Mouse (Mus musculus): ENCODE results near the gene Lrrc42.

Lrrc42 gene

DNA sequence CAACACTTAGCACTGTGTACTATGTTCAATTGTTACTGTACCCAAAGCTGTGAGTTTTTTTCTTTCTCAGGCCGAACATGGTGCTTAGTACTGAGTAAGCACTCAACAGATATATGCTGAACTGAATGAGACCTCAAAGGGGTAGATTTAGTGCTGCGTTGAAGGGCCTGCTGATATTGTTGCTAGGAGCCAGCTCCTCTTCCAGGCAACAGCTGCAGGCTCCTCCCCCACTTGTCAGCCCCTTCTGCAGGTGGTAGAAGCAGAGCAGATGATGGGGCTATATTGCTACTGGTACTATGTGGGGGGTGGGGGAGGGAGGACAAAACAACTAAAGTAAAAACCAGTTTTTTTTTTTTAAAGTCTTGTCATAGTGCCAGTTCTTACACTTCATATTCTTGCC is 3.9 kb downstream of the Lrrc42 start:
- DNase-seq (ENCODE audit: inconsistent ontology term), result no peak

DNA sequence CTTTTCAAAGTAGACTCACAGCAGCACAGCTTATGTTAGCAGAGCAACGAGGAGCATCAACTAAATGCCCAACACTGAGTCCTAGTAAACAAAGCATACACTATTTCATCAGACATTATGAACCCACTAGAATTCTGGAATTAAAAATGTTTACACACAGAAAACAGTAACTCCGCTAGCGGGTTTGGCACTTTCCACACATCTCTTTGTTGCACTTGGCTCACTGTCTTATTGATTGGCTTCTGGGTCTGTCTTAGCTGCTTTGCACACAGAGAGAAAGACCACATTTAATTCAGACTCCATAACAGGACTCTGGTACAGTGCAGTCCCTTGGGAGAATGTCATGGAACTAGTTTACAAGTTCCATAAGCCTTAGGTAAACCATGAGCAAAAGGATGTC is 5.3 kb downstream of the Lrrc42 start:
- peak; percentile 43 for DNase-seq (ENCODE audit: inconsistent ontology term)

DNA sequence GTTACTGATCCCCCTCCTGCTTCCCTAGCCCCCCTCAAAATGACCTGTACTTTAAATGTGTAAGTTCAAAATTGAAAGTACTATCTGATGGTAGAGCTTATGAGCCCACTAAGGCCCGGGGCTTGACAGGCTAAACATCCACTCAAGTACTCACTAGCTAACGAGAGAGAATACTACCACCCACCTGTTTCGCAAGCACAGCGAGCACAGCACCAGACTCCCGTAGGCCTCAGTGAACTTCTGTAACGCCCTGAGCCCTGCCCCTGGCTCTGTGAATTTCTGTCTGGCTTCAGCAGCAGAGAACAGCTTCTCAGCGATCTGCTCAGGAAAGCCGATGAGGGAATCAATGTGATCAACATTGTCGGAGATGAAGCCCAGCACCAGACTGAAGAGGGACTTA is 6.2 kb downstream of the Lrrc42 start:
- DNase-seq (ENCODE audit: inconsistent ontology term), result no peak

DNA sequence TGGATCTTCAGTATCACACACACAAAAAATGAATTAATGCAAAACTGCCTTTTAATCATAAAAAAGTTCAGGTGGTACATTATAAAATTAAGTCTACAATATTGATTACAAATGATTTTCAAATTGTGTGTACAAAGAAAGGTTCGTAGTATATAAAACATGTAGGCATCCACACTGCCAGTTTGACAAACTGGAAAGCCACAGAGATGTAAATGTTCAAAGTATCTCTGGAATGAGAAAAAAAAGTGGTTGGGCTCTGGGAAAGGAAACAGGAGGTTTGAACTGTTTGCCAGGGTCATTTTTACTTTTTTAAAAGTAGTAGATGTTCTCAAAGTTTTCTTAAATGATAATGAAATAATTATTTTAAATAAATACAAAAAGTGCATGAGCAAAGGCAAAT is 7.3 kb downstream of the Lrrc42 start:
- DNase-seq (ENCODE audit: inconsistent ontology term), result peak; percentile 52

DNA sequence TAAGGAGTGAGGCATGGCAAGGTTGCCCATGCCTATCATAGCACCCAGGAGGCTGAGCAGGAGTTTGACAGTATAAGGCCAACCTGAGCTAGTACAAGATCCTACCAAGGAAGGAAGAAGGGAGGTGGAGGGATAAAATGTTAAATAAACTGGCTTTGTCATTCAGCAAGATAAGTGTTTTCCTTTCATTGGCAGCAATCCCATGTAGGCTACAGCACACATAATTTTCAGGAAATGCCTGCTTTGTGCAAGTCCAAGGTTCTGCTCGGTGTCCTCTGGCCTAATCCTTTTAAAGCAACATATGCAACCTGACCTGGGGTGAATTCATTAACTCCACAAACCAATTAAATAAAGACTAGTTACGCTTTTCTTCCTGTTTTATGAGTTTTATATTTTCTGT is 8.0 kb downstream of the Lrrc42 start:
- no peak for DNase-seq (ENCODE audit: inconsistent ontology term)

DNA sequence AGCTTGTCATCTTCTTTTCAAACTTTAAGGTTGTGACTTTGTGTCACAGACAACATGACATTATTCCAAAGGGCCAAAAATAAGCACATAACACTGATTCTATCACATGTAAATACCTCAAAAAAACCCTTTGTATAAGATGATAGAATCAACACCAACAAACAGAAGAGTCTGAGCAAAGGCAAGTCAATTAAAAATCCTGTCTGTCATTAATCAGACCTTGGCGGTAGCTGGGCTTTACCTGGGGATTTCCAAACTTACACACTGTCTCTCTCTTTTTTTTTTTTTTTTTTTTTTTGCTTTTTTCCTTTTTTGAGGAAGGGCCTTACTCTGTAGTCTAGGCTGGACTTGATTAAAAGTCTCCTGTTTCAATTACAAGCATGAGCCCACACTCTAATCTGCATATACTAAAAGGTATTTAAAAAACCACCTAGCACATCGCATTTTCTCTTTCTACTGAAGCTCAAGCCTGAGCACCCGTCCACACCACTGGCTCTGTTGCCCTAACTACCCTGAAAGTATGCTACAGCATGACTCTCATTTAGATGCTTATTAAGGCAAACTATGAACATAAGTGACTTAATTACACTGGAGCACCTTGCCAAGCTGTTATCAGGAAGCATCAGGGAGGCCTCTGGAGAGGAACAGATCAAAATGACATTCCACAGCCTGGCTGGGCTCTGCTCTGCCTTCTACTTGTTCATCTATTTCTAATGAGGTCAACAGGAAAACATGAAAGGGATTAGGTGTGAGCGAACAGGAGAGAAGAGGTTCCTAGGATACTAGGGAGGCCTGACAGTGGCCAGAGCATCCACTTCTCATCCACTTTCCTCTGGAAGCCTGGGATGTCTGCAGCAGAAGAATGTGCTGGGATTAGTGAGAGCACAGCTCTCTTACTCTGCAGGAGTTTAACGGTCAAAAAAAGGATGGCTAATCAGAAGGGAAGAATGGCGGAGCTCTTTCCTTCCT is 9.7 kb downstream of the Lrrc42 start:
- peak; percentile 74 for DNase-seq (ENCODE audit: inconsistent ontology term)

DNA sequence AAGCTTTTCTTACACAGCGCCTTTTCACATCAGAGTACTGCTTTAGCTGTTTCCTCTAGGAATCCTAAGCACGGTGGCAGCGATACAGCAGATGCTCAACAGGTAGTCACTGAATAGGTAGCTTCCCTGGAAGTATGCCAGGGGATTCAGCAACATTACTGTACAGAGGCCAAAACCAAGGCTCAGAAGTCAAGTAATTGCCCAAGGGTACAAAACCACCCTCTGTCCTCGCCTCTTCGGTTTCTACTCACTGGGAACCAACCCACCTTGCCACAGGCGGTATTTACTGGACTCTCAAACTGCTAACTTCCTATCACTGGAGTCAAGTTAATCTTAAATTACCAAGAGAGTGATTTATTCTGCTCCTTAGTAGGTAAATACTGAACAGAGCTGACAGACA is 13.1 kb downstream of the Lrrc42 start:
- DNase-seq (ENCODE audit: inconsistent ontology term), result no peak

DNA sequence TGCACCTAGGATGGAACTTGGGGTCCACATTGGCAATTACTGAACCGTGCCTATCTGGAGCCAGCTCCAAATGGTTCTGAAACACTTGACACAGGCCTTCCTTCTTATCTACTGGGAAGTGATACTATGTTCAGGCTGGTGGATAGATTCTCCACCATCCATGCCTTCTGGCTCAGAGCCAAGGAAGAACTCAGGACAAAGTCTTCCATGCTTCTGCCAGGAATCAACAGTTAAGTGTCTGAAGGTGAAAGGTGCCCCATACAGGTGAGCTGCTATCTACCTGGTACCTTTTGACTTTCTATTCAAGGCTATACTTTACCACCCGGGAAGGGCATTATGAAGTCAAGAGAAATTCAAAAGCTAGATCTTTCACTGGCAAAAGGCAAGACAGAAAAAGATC is 15.1 kb downstream of the Lrrc42 start:
- DNase-seq (ENCODE audit: inconsistent ontology term), result no peak

DNA sequence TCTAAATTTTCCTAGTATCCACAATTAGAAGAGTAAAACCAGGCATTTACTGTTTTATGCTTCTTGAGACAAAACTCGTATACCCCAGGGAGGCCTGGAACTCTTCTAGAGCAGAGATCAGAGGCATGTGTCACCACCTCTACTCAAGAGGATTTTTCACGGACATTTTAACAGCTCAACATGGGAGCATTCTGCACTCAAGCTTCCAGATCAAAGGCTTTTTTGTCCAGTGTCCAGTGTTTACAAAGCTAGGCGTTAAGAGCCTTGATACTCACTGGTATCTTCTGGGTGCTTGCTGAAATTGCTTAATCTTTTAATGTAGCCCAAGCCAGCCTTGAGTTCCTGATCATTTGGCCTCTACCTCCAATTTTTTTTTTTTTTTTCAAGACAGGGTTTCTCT is 21.1 kb downstream of the Lrrc42 start:
- DNase-seq (ENCODE audit: inconsistent ontology term), result no peak

DNA sequence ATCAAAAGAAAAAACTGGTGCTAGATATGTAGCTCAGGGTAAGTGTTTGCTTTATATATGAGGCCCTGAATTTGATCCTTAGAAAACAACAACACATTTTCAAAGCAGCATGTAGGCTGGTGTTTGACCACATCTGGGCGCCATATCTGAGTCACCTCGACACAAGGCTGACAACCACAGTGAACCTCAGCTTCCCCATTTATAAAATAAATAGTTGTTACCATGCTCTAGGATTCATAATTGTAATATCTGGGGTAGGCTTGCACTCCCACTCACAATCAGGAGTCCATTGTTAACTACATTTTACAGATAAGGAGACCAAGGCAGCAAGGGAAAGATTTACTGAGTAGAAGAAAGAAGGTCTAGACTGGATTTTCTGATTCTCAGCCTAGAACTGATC is 27.0 kb downstream of the Lrrc42 start:
- no peak for DNase-seq (ENCODE audit: inconsistent ontology term)

DNA sequence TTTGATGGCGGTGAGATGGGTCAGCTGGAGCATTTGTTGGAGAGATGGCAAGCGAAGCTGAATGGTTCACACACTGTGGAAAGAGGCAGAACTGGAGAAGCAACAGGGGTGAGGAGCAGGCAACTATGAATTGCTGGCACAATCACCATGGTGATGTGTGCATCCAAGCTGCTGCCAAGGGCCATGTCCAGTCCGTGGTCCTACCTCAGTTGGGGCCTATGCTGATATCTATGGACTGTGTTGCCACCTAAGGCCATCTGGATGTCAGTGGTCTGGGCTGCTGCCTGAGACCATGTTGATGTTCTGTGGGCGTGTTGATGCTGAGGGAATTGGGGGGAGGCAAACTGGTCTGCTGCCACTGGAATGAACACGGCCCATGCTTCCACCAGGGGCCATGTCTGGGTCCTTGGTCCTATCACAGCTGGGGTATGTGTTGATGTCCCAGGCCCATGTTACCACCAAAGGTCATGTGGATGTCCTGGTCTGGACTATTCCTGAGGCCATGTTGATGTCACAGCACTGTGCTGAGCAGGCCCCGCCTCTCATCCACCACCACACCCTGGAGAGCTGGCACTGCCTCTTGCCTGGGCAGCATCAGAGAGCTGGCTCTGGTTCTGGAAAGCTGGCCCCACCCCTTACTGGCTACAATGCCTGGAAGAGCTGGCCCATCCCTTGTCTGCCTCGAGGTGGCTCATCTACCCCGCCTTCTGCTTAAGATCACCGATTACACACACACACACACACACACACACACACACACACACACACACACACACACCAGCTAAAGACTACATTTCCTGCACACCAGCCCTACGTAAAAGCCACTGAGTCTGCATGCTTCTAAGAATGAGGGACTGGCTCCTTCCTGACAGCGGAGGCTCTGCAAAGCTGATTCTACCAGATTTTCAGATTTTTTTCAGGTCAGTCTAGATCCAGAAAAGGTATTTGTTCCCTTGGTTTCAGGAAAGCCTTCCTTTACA is 29.8 kb downstream of the Lrrc42 start:
- DNase-seq (ENCODE audit: inconsistent ontology term), result peak; percentile 57

DNA sequence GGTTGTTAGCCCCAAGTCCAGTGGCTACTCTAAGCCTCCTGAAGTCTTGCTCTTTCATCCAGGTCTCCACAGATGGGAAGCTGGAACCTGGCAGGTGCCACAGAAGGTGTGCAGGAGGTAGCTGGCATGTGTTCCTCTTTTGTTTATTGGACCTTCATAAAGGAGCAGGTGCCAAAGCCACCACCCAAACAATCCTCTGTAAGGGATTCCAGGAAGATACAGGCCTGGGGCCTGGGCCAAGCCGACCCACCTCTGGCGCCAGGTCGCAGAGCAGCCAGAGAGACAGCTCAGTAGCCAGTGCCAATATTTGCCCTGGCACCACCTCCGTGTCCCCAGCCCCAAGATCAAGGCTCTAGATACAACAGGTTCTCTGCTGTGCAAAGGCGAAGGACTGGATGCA is 31.8 kb downstream of the Lrrc42 start:
- DNase-seq (ENCODE audit: inconsistent ontology term), result no peak

DNA sequence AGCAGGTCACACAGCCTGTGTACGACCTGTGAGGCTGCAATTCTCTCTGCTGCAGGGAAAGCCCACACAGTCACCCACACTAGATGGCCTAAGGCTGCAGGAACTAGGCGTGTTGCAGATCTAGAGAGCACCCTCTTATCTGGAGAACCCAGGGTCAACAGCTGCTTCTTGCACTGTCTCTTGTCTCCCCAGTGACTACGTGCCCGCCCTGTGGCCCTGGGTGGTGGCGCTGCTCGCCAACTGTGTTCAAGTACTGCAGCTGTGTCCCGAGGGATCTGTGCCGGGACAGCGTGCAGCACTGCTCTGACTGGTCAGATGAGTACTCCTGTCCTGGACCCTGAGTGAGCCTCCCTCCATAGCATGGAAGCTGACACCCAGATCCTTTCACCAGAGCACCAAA is 35.8 kb downstream of the Lrrc42 start:
- DNase-seq (ENCODE audit: inconsistent ontology term), result no peak

DNA sequence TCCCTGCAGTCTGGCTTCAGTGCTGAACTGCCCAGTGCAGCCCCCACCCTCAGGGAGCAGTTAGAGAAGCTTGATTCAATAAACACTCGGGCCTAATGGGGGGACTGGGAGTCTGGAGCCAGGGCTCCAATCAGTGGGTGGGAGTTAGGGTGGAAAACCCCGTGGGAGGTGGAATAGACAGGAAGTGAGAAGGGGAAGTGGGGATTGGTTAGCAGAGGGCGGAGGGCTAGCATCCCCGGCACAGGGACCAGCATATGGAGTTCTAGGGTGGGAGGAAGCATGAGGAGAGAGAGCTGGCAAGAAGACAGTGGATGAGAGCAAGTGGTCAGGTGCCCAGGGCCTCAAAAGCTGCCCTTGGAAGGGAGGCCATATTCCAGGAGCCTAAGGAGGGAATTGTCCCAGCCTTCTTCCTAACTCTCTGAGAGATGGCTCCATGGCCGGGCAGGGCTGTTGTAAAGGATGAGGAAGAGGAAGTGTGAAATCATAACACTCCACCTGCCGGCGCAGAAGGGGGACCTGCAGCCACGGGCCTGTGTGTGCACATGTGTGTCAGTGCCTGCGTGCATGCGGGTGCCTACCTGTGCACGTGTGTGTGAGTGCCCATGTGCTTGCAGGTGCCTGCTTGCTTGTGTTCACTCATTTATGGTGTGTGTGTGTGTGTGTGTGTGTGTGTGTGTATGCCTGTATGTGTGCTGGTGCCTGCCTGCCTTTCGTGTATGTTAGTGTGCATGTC is 39.9 kb downstream of the Lrrc42 start:
- DNase-seq (ENCODE audit: inconsistent ontology term), result no peak

DNA sequence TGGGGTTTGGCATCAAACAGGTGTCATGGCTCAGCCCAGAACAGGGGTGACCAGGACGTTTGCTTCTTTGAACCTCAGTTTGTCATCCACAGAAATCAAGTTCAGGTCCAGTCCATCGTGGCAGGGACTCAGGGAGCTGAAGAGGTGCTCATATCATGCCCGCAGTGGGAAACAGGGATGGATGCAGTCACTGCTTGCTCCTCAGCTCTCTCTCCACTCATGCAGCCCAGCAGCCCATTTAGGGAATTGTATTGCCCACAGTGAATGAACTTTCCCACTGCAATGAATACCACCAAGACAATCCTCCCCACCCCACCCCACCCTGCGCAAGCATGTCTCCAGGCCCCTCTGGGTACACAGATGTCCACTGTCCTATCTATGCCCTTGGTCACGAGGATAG is 41.4 kb downstream of the Lrrc42 start:
- no peak for DNase-seq (ENCODE audit: inconsistent ontology term)

DNA sequence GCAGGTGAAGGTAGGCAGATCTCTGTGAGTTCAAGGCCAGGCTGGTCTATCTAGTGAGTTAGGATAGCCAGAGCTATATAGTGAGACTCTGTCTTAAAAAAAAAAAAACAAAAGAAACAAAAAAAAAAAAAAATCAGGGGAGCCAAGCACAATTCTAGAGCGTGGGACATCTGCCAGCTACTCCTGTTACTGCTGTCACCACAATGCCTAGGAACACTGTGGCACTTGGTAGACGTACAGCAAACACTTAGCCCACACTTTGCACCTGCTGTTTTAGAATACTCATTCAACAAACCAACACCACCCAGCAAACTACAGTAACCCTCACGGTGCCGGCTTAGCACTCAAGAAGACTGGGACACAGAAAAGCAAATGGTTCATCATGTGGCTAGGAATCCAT is 41.9 kb downstream of the Lrrc42 start:
- no peak for DNase-seq (ENCODE audit: inconsistent ontology term)

DNA sequence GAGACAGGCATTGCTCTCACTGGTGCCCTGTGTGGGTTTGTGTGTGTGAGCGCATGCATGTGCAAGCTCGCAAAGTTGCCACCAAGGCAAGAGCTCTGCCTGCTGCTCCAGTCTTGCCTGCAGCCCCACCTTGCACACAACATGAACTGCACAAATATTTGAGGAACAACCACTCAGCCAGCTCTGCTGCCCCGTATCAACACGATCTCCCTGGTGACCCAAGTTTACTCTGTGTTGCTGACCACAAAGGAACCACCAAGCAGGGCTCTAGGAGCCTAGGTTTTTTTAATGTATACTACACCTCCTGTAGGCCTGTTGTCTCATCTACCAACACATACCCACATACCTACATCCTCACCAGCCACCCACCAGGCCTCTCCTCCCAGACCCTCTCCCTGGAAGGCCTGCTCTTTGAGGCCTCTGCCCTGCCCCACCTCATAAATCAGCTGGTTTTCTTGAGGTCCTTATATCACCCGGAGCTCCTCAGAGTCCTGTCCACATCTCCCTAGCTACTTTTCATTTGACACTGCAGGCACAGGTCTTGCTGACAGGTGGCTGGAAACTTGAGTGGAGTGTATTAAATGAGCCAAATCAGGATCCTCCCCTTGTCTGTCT is 42.7 kb downstream of the Lrrc42 start:
- no peak for DNase-seq (ENCODE audit: inconsistent ontology term)

DNA sequence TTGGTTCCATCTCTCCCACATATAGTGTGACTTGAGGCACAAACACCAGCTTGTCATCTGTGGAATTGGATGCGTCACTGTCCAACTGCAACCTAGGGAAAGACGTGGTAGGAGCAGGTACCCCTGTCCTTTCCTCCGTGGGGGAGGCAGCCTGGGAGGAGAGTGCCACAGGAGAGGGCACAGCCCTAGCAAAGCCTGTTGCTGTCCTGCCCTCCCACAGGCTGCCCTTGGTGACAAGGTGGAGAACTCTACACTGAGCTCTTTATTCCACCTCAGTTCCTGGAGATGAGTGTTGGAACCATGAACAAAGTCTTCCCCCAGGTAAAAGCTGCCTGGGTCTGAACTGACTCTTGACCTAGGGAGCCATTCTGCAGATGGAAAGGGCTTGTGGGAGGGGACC is 44.5 kb downstream of the Lrrc42 start, which contains the start of gene Ldlrad1:
Gene Ldlrad1, plus strand, starts transcription at position 301 of the 400 bp plus-strand sequence.
- no peak for DNase-seq (ENCODE audit: inconsistent ontology term)

DNA sequence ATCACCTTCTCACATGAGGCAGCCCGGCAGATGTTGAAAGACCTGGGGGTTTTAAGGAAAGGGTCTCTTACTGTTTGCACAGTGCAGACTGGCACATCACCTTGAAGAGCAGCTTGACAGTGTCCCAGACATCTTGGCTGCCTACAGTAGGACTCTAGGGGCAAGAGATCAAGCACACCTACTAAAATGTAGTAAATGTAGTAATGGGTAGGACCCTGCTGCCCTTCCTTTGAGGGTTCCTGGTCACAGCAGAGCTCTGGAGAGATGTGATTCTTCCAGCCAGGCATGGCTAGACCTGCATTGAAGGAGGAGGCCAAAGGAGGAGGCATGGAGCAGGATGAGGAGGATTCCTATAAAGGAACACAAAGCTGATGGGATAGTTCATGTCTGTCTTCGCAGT is 46.3 kb downstream of the Lrrc42 start:
- DNase-seq (ENCODE audit: inconsistent ontology term), result no peak

DNA sequence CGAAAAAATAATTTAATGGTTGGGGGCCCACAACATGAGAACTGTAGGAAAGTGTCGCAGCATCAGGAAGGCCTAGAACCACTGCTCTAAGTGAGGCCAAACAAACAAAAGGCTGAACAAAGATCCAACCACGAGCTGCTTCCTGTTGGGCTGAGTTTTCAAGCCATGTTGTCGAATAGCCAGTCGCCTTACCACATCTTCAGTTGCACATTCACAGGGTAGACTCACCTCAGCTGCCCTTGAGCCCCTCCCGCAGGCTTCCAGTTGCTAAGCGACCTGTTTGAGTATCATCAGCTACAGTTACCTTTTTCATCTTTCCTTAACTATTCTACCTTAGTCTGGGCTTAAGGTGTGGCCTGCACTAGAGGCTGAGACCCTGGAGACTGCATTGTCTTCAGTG is 50.3 kb downstream of the Lrrc42 start:
- DNase-seq (ENCODE audit: inconsistent ontology term), result no peak

DNA sequence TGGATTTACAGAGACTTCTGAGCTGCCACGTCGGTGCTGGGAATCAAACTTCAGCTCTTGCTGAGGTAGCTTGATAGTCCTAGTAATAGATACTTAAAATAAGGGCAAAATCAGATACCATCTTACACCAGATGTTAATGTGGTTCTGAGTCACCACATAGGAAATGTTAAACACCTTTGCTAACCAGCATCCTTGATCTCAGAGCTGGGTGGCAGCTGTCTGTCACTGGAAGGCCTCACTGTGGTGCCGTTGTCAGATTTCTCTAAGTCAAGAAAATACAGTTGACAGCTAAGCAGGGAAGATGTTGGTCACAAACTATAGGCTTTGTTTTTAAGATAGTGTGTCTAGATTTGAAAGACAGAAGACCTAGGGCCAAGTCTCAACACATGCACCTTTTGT is 51.6 kb downstream of the Lrrc42 start:
- no peak for DNase-seq (ENCODE audit: inconsistent ontology term)

Measured in Muller cell, postnatal 12 days (primary cell).